Mouse (Mus musculus) left cerebral cortex, adult 18-20 months (tissue): Measurements from ENCODE around the gene Gm21789. TPM values are rescaled to one million over a fixed set of nuclear protein-coding genes. Genes with fewer than 3 reads are reported as not detected.
"Not testable (repeated sequence)": the region's sequence is repeated elsewhere in the genome, so short reads cannot be mapped to it uniquely, and the experiment has no call there.

Experiments
- DNase-seq, 2 experiments: peaks; one replicate each; pipeline ENCODE4 v3.0.0; 2021 to 2022; ENCODE audit warnings: low spot score in 2 of 2, mixed read lengths in 1 of 2
- long read RNA-seq, 2 experiments: library from polyadenylated mRNA; stranded (forward); transcript quantifications; one replicate each; pipeline ENCODE4 v2.0.0; 2021
- total RNA-seq, 2 experiments: library from RNA; stranded (reverse); gene quantifications; 2 replicates each; pipeline ENCODE4 v1.2.3; 2021

Gene Gm21789
- total RNA-seq: not detected
- long read RNA-seq, experiment 1: 0 reads
- long read RNA-seq, experiment 2: 0 reads

DNA sequence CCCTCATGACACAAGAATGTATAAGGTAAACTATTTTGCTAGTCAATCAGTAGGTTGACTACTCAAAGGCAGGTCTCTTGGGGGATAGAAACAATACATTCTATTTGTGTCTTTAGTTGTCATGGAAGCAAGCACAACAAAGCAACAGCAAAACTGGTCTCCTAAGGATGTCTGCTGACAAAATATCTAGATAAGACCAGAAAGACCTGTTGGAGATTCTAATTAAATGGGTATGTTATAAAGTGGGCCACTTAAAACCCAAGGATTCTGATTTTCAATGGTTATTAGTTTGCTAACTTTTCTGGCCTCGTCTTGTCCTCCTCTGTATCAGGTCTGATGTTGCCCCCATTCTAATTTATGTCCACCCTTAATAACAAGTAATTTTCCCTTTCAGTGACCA is at the start of gene Gm21789:
Gene Gm21789, plus strand, starts transcription at position 301 of the 400 bp plus-strand sequence.
- not testable (repeated sequence) for DNase-seq

DNA sequence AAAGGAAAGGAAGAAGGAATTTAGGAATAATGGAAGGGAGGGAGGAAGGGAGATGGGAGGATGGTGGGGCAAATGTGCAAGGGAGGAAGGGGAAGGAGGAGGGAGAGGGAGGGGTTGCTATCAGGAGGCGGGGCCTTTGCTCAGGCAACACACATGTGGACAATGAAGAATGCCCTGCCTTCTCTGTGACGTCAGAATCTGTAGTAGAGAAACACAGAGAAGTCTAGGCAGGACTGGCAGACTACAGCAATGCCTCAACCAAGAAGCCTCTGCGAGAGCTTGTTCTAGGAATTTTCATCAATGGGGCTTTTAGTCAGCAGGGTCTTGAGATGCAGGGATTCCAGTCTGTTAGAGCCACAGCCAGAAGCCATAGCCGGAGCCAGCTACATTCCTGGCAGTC is 47.2 kb upstream of the Gm21789 start, which contains the start of gene Btbd35f30:
Gene Btbd35f30, plus strand, starts transcription at position 301 of the 400 bp plus-strand sequence.
- not testable (repeated sequence) for DNase-seq

DNA sequence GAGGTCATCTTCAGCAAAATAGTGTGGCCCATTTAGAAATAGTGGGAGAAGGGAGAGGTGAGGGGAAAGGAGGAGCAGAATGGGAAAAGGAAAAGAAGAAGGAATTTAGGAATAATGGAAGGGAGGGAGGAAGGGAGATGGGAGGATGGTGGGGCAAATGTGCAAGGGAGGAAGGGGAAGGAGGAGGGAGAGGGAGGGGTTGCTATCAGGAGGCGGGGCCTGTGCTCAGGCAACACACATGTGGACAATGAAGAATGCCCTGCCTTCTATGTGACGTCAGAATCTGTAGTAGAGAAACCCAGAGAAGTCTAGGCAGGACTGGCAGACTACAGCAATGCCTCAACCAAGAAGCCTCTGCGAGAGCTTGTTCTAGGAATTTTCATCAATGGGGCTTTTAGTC is 32.0 kb downstream of the Gm21789 start, which contains the start of gene Btbd35f5:
Gene Btbd35f5, plus strand, starts transcription at position 301 of the 400 bp plus-strand sequence.
- not testable (repeated sequence) for DNase-seq

Other genes starting within 250 kb of the Gm21789 start
- not detected for gene Btbd35f21, start 215.7 kb upstream of the Gm21789 start, total RNA-seq
- not detected for gene Btbd35f30, start 47.1 kb upstream of the Gm21789 start, total RNA-seq
- gene Btbd35f5, start 32.1 kb downstream of the Gm21789 start, total RNA-seq: not detected